Mouse (Mus musculus) lung, adult 18-20 months (tissue): ENCODE results near the gene Khdc3.
"Not testable (repeated sequence)": the region's sequence is repeated elsewhere in the genome, so short reads cannot be mapped to it uniquely, and the experiment has no call there.

ENCODE experiments used
- DNase-seq, 2 experiments: peaks; one replicate each; pipeline ENCODE4 v3.0.0; 2022; ENCODE audit warnings: mixed read lengths in 2 of 2

Khdc3 gene

GRCm38 (mm10) chr9:73101536-73101935 lies at the start of gene Khdc3:
Gene Khdc3, plus strand, starts transcription at chr9:73101836.
- no peak for DNase-seq

- peak; percentile 32 to 58 for DNase-seq
These were observed 46.2 kb upstream of the Khdc3 start for GRCm38 (mm10) chr9:73055441-73055911.

- no peak for DNase-seq
These were observed 42.4 kb upstream of the Khdc3 start for GRCm38 (mm10) chr9:73059224-73059623.

DNA sequence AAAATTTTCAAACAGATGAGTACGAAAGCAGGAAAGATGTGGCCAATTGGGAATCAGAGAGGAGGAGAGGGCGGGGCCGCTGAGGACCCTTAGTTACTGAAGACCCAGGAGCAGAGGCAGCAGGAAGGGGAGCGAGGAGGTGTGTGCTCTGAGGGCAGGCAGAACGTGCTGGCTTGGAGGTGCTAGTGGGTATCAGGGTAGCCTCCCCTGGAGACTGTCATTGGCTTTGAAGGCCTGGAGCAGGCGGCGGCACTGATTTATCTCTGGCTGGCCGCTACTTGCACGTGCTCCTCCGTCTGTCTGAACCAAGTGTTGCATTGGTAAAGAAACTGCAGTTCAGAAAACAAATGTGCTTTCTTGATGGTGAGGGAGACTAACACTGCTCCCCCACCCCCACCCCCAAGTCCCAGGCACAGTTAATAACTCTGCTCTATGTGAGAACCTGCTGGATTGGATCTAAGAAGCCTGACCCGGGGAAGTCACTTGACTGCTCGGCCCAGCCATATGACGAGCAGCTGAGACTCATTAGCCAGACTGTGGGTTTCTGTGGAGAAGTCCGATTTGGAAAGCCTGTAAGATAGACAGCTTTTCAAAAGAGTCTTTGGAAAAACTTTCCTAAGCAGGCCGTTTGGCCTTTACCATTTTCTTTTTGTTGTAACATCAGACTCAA lies 37.9 kb upstream of the Khdc3 start:
- no peak for DNase-seq

DNA sequence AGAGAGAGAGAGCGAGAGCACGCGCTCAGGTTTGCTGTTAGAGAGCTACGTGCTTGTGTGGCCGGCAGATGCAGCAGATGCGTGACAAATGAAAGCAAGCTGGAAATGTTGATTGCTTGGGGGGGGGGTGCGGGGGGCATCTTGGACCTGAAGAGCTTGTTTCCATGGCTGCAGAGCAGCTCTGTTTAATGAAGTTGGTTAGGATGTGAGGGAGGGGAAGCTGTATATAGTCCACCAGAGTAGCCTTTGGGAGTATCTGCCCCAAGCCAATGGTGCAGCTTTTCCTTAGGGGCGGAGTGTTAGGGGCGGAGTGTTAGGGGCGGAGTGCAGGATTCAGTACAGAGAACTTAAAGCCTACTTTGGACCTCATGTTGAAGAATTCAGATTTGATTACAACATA lies 34.5 kb upstream of the Khdc3 start:
- DNase-seq = peak; percentile 52 to 61

DNA sequence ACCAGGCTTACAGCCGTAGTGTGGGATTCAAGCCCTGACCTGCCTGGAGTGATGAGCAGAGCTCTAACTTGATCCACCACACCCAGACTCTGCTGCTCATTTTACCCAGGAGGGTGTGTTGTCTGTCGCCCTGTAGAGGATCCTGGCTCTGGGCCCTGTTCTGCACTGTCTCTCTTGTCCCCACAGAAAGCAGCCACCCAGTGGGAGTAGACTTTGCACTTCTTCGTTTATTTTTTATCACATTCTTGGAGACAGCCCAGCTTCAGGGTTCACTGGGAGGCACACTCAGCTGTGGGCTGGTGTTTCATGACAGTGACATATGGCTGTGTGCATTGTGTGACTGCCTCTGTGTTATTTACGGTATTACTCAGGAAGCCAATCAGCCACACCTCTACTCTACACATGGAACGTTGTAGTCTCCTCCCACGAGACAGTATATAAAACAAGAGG lies 33.4 kb upstream of the Khdc3 start:
- peak; percentile 72 to 80 for DNase-seq

- peak in 1 of 2 experiments; percentile 51 for DNase-seq
These were observed 32.9 kb upstream of the Khdc3 start for GRCm38 (mm10) chr9:73068688-73069087.

DNA sequence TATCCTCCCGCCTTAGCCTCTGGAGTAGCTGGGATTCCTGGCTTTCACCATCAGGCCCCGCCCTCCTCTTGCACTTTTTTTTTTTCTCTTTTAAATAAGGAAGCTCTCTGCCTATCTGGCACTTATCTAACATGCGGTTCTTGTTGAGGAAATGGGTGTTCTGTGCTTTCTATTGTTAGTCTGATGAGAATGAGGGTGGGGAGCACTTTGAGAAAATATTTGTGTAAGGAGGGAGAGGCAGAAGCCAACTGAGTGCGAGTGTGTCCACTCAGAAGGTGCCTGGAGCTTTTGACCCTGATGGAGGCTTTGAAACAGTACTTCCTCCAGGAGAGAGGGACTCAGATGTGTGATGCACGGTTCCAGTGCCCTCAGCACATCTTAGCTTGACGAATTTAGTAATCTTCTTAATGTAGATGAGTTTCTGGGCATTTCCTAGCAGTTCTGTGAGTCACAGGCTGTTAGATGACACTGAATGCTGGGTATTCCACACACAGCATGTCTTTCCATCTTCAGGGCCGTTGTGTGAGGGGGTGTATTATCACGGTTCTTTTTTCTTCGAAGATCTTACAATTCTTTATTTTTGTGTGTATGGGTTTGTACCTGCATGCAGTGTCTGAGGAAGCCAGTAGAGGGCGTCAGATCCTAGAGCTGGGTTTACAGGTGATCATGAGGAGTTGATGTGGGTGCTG lies 30.5 kb upstream of the Khdc3 start:
- DNase-seq = peak; percentile 59 to 77

- no peak for DNase-seq
These were observed 29.2 kb upstream of the Khdc3 start for GRCm38 (mm10) chr9:73072426-73072825.

GRCm38 (mm10) chr9:73073169-73073568 lies 28.5 kb upstream of the Khdc3 start:
- DNase-seq = no peak

- not testable (repeated sequence) for DNase-seq
These were observed 22.3 kb upstream of the Khdc3 start for GRCm38 (mm10) chr9:73079349-73079748.

DNA sequence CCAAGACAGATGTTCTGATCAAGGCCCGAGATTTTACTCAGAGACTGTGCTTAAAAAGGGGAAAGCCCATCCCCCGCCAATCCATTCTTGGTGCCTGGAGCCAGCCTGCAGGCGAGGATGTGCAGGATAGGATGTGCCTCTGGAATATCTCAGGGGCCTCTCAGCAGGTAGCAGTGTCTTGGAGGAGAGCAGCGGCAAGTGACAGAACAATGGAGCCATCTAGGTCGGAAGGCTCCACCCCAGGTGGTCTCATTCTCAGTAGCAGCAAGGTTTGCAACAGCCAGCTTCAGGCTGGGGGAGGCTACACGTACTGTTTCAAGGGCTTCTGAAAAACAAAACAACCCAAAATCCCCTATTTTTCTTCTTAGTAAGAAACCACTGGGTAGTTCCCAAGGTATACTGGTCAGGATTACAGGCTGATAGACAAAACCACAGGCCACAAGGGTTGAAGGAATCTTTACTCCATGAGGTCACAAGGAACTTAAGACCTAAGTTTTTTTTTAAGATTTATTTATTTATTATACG lies 21.8 kb upstream of the Khdc3 start:
- no peak for DNase-seq

GRCm38 (mm10) chr9:73082291-73083000 lies 19.2 kb upstream of the Khdc3 start:
- no peak for DNase-seq

- DNase-seq = no peak
These were observed 17.7 kb upstream of the Khdc3 start for GRCm38 (mm10) chr9:73083956-73084355.

DNA sequence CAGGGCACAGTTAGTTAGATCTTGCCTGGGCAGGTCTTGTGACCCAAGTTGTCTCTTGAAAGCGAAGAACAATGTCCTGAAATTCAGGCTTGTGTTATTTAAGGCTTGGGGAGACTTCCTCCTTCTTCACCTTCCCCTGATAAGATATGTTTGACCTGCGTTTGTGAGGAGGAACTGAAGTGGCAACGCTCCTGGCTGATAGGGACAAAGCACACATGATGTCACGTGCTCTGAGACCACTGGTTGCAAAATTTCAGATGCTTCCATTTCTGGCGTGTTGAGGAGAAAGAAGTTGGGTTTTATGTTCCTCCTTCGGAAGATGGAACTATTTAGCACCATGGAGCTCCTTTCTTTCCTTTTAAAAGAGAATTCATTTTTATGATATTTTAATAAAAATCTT lies 15.8 kb upstream of the Khdc3 start:
- peak; percentile 42 to 44 for DNase-seq

- DNase-seq = peak; percentile 31 to 36
These were observed 14.5 kb upstream of the Khdc3 start for GRCm38 (mm10) chr9:73087121-73087520.

DNA sequence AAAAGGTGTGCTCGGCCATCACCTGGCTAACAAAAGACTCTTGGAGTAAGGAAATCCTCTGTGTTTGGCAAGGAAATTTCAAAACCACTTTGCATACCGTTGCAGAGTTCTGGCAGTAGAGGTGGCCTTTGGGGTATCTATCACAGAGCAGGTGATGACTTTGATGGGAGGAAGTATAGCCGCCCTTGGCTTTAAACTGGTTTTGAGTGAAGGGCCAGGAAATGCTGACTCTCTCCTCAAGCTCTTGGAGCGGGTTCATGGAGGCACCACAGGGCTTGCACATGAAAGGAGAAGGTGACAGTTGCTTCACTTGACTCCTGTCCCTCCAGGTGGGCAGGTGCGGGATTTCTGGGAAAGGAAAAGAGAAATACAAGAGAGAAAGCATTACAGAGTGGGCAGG lies 14.1 kb upstream of the Khdc3 start:
- DNase-seq = no peak

DNA sequence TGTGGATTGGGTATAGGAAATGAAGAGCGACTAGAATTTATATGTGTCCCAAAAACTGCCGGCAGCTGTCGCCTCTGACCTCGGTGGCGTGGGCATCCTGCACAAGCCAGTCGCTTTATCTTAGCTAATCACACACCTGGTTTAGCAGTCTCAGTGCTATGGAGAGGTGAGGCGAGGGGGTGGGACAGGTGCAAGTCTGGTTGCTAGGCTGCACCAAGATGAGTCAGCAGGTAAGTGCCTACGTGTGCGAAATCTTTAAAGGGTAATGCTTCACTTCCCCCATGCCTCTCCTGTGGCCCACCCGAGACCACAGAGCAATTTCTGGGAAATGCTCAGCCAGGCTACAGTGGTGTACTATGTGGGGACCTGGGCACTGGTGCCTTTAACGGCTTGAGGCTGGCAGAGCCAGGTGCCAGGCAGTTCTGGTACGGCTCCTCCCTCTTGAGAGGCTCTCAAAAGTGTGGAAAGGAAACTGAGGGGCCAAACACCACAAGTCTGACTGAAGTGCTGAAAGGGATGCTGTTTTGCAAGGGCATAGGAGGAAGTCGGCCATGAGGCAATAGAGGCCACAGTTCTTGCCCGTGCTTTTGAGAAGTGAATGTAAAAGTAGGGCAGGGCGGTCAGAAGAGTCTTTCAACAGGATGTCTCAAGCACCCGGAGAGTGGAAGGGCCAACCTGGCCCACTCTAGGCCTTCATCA lies 12.3 kb upstream of the Khdc3 start:
- peak; percentile 86 to 89 for DNase-seq

GRCm38 (mm10) chr9:73090121-73090520 lies 11.5 kb upstream of the Khdc3 start:
- DNase-seq = no peak

- peak in 1 of 2 experiments; percentile 52 for DNase-seq
These were observed 9.9 kb upstream of the Khdc3 start for GRCm38 (mm10) chr9:73091747-73092146.

DNA sequence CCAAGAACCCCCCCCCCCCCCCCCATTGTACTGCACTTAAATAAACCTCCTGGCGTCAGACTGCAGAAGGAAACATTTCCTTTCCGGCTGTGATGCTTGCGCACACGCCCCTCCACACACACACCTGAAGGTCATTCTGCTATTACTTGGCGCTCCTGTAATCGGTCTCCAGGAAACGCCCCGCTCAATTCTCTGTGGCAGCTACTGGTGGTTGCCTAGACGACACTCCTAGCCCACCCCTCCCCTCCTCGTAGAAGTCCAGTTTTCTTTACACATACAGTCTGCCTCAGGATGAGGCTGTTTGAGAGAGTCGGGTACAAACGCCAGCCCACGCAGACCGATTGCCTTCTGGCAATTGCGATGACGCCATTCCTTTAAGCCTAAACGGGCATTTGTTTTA lies 7.1 kb upstream of the Khdc3 start:
- DNase-seq = peak in 1 of 2 experiments; percentile 46

DNA sequence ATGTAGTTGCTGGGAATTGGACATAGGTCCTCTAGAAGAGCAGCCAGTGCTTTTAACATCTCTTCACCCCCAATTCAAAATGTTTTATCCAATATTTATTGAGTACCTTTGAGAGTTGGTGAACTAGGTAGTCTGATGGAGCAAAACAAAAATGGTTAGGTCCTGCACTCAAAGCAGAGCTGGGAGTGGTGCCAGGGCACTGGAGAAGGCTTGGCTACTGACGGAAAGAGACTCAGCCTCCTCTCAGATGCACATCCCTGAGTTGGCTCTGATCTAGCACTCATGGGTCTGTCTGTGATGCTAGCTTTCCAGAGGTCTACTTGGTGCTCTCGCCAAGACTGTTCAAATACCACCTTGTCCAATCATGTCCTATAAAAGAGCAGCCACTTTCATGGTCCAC lies 3.7 kb upstream of the Khdc3 start:
- DNase-seq = no peak

DNA sequence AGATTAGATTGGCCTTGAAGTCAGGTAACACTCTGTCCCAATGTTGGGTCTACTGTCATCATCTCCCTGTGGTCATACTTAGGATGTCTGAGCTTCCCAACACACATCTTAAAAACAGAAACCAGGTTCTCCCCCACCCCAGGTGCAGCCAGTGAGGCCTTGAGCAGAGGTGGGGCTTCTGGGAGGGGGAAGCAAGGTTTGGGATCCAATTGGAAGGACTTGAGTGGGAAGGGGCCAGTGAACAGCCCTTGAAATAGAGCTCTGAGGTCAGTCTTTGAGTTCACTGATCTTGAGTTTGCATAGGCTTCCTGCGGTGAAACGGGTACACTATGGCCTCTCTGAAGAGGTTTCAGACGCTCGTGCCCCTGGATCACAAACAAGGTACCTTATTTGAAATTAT lies 545 bp downstream of the Khdc3 start, which contains the start of gene Gm20509:
Gene Gm20509, plus strand, starts transcription at position 290 of the 400 bp plus-strand sequence.
- no peak for DNase-seq
